Mouse (Mus musculus): ENCODE measurements around the gene Tns2. TPM values are rescaled to one million over a fixed set of nuclear protein-coding genes. Genes with fewer than 3 reads are reported as not detected.

The Tns2 gene
- polyA plus RNA-seq, 1 experiment from 2014 or later: 11.9 TPM

DNA sequence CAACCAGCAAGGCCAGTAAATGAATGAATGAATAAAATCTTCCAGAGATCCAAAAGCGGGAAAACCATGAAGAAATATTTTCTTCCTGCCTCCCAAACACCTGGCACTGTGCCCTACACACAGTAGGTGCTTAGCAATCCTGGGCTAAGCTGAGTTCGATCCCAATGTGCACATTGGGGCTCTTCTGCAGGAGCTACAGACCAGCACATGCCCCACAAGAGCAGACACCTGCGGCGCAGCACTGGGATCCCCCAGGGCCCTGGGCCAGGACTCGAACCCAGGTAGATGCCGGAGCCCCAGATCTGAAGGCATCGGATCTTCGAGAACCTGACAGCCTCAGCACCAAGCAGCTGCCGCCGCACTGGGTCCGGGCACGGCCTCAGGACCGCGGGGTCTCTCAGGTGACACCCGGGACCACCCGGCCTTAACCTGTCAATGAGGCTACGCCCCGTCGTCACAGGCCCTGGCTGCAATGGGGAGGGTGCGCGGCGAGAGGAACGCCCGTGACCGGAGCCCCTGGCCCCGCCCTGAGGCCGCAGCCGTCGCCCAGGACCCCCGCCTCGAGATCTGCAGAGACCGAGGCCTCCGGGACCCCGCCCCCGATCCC lies 35.4 kb downstream of the Tns2 start:
- Histone ChIP-seq H3K27me3 (ENCODE audit: control insufficient read depth, insufficient read depth, low read length) (no peaks in the 10 kb centered on the region), H3K9me3 (ENCODE audit: control insufficient read depth, low read length) (no peaks in the 10 kb centered on the region), H3K4me2 (replicated peaks; ENCODE audit: low read depth) (peak overlapping the region; percentile 67), H3K4me1 (replicated peaks; ENCODE audit: control insufficient read depth, insufficient read depth) (no peaks in the 10 kb centered on the region), H3K36me3 (ENCODE audit: control insufficient read depth, insufficient read depth, low read length) (peaks cover 11% of the 10 kb centered on the region), H3K27ac (replicated peaks) (peak overlapping the region; percentile 84), H3K9ac (ENCODE audit: low read length) (peak overlapping the region; percentile 73), H3K4me3 (ENCODE audit: low read depth, low read length) (peak overlapping the region; percentile 81)
- 1% methylated on average over 35 of the region's 35 CpGs for WGBS
- peak; percentile 65; the same call in 1 of the 2 replicates for ATAC-seq (ENCODE audit: low FRiP score, low TSS enrichment)
- no peak for DNase-seq (ENCODE audit: low spot score)
- no peak for TF ChIP-seq EP300 (optimal IDR thresholded peaks at IDR 0.05)
- no peak for TF ChIP-seq CTCF (IDR thresholded peaks at IDR 0.05; ENCODE audit: low read depth)

DNA sequence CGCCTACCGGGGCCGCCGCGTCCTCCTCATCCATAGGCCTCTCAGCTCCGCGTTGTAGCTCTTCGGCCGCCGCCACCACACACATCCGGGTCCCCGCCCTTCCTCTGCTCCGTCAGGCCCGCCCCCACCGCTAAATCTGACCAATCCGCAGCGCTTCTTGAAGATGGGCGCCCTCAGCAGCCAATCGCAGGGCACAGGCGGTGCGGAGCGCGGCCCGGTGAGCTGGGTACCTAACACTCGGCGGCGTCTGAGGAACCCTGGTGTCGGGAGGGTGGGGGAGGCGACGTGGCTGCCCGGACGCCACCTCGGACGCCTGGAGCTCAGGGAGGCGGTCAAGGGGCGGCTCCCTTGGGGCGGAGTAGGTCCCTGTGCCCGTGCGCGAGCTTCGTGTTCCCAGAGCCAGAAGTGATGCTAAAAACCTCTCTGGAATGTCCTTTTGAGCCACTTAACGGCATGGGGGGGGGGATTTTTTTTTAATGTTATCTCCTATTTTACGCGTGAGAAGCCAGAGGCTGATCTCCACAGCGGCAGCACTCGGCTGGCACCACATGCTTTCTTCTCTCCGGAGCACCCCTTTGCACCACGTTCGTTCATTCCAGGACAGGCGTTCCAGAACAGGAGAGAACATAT lies 36.0 kb downstream of the Tns2 start, which contains the start of gene Spryd3:
Spryd3 (minus strand) TSS at position 106 of the 630 bp plus-strand sequence.
- Histone ChIP-seq H3K4me2 (replicated peaks; ENCODE audit: low read depth) (peak within 1 kb of the TSS; percentile 67), H3K27me3 (ENCODE audit: control insufficient read depth, insufficient read depth, low read length) (no peaks in the 10 kb centered on the region), H3K27ac (replicated peaks) (peak within 1 kb of the TSS; percentile 84), H3K36me3 (ENCODE audit: control insufficient read depth, insufficient read depth, low read length) (peaks cover 10% of the 10 kb centered on the region), H3K4me3 (ENCODE audit: low read depth, low read length) (peak within 1 kb of the TSS; percentile 81), H3K9ac (ENCODE audit: low read length) (peak within 1 kb of the TSS; percentile 73), H3K9me3 (ENCODE audit: control insufficient read depth, low read length) (no peaks in the 10 kb centered on the region), H3K4me1 (replicated peaks; ENCODE audit: control insufficient read depth, insufficient read depth) (no peaks in the 10 kb centered on the region)
- peak; percentile 99 for ATAC-seq (ENCODE audit: low FRiP score, low TSS enrichment)
- peak; percentile 98 for DNase-seq (ENCODE audit: low spot score)
- TF ChIP-seq EP300 (optimal IDR thresholded peaks at IDR 0.05) (no peak), CTCF (IDR thresholded peaks at IDR 0.05; ENCODE audit: low read depth) (peak; percentile 18; the same call in 1 of the 2 replicates)
- WGBS: under 1% methylated on average over 50 of the region's 50 CpGs

DNA sequence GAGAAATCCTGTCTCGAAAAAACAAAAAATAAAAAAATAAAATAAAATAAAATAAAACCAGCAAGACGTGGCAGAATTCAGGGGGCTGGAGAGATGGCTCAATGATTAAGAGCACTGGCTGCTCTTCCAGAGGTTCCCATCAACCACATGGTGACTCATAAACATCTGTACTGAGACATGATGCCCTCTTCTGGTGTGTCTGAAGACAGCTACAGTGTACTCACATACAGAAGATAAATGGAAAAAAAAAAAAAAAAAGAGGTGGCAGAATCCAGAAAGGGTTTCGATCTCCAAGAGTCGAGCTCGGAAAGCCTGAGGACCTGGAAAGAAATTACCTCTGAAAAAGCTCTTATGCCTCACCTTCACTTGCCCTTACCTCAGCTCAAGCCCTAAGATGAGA lies 40.9 kb downstream of the Tns2 start:
- no peak overlapping the region for H3K4me2 ChIP-seq (replicated peaks; ENCODE audit: low read depth)

DNA sequence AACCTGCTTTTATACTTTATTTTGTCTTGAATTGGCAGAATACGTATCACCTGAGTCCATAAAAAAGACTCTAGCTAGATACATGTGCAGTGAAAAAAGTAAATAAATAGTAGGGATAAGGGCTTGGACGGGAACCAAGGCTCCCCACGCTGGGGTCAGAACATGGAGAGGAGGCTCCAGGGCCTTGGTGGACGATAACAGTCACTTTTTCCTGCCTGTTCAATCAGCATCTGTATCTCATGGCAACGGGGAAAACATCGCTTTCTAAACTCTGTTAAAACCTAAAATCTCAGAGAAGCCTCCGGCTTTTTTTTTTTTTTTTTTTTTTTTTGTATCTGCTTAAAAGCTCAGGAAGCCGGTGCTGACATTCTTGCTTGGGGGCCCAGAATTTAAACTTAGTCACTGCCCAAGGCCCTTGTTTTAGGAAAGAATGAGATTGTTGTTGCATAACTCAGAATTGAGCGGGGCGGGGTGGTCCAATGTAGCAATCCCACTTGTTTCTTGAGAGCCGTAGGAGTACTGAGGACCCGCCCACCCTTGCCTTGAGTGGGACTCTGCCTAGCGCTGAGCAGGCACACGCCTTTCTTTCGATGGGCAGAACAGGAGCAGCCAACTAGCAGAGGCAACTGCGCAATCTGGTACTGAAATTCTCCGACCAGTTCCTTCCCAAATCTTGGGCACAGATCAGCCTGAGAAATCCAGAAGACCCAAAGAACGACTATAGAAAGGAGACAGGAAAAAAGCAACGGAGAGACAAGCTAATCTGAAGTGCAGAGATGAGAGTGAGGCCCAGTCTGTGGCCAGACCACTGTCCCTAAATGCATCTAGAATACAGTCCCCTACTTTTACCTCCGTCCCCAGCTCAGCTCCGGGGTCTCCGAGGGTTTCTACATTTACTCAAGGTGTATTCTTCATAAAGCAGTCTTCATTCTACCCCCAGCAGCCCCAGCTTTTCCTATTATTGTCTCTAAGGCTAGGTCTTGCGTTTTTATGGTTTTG lies 43.0 kb downstream of the Tns2 start:
- Histone ChIP-seq H3K4me3 (ENCODE audit: low read depth, low read length) (no peak overlapping the region), H3K4me2 (replicated peaks; ENCODE audit: low read depth) (no peak overlapping the region), H3K27ac (replicated peaks) (0 out of 2 replicates have a peak overlapping the region, but pooled peaks have one; percentile 24), H3K4me1 (replicated peaks; ENCODE audit: control insufficient read depth, insufficient read depth) (peaks cover 4% of the 10 kb centered on the region; the same call in 1 of the 2 replicates), H3K9ac (ENCODE audit: low read length) (no peak overlapping the region), H3K27me3 (ENCODE audit: control insufficient read depth, insufficient read depth, low read length) (no peaks in the 10 kb centered on the region), H3K36me3 (ENCODE audit: control insufficient read depth, insufficient read depth, low read length) (no peaks in the 10 kb centered on the region), H3K9me3 (ENCODE audit: control insufficient read depth, low read length) (no peaks in the 10 kb centered on the region)
- no peak for TF ChIP-seq CTCF (IDR thresholded peaks at IDR 0.05; ENCODE audit: low read depth)
- no peak for TF ChIP-seq EP300 (optimal IDR thresholded peaks at IDR 0.05)
- 38% methylated on average over 23 of the region's 23 CpGs for WGBS
- DNase-seq (ENCODE audit: low spot score) (peak; percentile 53), ATAC-seq (ENCODE audit: low FRiP score, low TSS enrichment) (peak; percentile 56; the same call in 1 of the 2 replicates)

More for the DNA sequence above, 40.9 kb downstream of the Tns2 start:
- no peaks in the 10 kb centered on the region for H3K9me3 ChIP-seq (ENCODE audit: control insufficient read depth, low read length)
- no peak overlapping the region for H3K4me3 ChIP-seq (ENCODE audit: low read depth, low read length)
- H3K4me1 ChIP-seq (replicated peaks; ENCODE audit: control insufficient read depth, insufficient read depth): peaks cover 4% of the 10 kb centered on the region; the same call in 1 of the 2 replicates
- H3K9ac ChIP-seq (ENCODE audit: low read length): no peak overlapping the region
- H3K27ac ChIP-seq (replicated peaks): no peak overlapping the region
- no peak for ATAC-seq (ENCODE audit: low FRiP score, low TSS enrichment)
- no peaks in the 10 kb centered on the region for H3K27me3 ChIP-seq (ENCODE audit: control insufficient read depth, insufficient read depth, low read length)
- no peak for TF ChIP-seq CTCF (IDR thresholded peaks at IDR 0.05; ENCODE audit: low read depth)
- no peak for TF ChIP-seq EP300 (optimal IDR thresholded peaks at IDR 0.05)
- no peak for DNase-seq (ENCODE audit: low spot score)
- 90% methylated on average over 5 of the region's 5 CpGs for WGBS
- H3K36me3 ChIP-seq (ENCODE audit: control insufficient read depth, insufficient read depth, low read length): no peaks in the 10 kb centered on the region

DNA sequence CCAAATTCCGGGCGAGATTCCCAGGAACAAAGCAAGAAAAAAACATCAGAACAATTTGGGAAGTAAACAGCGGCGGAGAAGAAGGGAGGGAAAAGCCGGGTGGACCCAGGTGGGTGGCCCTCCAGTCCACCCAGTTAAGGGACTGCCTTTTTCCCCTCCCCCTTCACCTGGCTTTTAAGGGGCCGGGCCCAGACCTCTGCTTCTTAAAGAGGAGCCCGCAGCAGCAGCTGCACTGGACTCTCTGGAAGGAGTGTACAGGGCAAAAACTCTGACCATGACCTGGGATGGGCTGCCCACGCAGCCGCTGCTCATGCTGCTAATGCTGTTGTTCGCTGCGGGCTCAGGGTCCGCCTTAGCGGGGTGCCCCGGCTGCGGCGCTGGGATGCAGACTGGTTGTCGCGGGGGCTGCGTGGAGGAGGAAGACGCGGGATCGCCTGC lies 44.1 kb downstream of the Tns2 start, which contains the start of gene Igfbp6:
Igfbp6 (plus strand) TSS at position 89 of the 438 bp plus-strand sequence.
- H3K9ac ChIP-seq (ENCODE audit: low read length): peak within 1 kb of the TSS; percentile 18; the same call in 1 of the 2 replicates
- no peaks in the 10 kb centered on the region for H3K9me3 ChIP-seq (ENCODE audit: control insufficient read depth, low read length)
- no peaks in the 10 kb centered on the region for H3K36me3 ChIP-seq (ENCODE audit: control insufficient read depth, insufficient read depth, low read length)
- no peaks in the 10 kb centered on the region for H3K27me3 ChIP-seq (ENCODE audit: control insufficient read depth, insufficient read depth, low read length)
- peak; percentile 21; the same call in 1 of the 2 replicates for ATAC-seq (ENCODE audit: low FRiP score, low TSS enrichment)
- 20% methylated on average over 22 of the region's 22 CpGs for WGBS
- H3K4me1 ChIP-seq (replicated peaks; ENCODE audit: control insufficient read depth, insufficient read depth): peaks cover 4% of the 10 kb centered on the region; the same call in 1 of the 2 replicates
- TF ChIP-seq CTCF (IDR thresholded peaks at IDR 0.05; ENCODE audit: low read depth) (no peak), EP300 (optimal IDR thresholded peaks at IDR 0.05) (no peak)
- no peak for DNase-seq (ENCODE audit: low spot score)
- H3K4me2 ChIP-seq (replicated peaks; ENCODE audit: low read depth): peak within 1 kb of the TSS; percentile 34
- peak within 1 kb of the TSS; percentile 24; the same call in 1 of the 2 replicates for H3K27ac ChIP-seq (replicated peaks)
- peak within 1 kb of the TSS; percentile 19 for H3K4me3 ChIP-seq (ENCODE audit: low read depth, low read length)
